Mouse (Mus musculus): ENCODE results near the gene Astl. TPM values are rescaled to one million over a fixed set of nuclear protein-coding genes. Genes with fewer than 3 reads are reported as not detected.

Gene Astl
- total RNA-seq, 2 experiments from 2014 or later, result not detected

DNA sequence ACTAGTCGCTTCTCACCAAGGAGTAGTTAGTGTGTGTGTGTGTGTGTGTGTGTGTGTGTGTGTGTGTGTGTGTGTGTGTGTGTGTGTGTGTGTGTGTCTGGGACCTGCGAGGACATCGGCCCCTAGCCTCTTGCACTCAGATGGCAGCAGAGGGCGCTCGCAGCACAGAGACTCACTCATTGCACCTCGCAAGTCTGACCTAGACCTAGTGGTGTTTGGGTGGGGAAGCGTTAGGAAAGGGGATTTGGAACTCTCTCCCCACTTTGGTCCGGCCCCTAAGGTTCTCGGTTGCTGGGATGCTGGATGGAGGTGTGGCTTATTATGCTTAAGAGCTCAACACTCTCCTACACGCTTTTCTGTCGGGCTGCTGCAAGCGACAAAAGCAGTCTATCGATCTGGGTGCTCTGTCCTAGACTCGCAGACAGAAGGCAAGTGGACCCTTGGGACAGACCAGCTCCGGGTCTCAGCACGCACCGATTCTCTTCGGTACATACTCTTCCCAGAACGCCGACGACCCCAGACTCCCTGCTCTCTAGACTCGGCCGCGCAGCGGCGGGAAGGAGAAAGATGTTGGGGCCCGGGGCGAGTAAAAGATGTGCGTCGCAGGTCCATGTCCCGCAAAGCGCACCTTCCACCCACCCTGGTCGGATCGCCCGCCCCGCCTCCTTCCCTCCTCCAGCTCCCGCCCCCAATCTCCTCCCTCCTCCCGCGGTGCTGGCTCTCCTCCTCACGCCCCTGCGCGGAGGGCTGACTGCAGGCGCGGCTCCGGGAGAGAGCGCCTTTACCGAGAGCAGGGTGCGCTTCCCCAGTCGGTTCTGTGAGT, 24.2 kb downstream of the Astl start, which contains the start of gene Adra2b:
Gene Adra2b, plus strand, starts transcription at position 750 of the 823 bp plus-strand sequence.
- peak within 1 kb of the TSS; percentile 46 for H3K4me3 ChIP-seq

DNA sequence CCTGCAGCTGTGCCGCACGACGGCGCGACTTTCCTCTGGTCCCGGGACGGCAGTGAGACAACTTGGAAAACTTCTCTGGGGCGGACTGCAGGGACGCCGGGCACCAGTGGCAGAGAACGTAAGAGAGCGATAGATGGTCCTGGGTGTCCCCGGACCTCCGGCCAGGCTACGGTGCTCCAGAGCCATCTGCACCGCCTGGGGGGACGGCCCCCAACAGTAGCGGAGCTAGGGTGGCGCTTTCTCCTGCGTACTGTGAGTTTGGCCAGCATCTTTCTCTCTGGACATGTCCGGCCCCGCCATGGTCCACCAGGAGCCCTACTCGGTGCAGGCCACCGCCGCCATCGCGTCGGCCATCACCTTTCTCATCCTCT, 24.8 kb downstream of the Astl start:
- H3K27ac ChIP-seq, result no peak overlapping the region
- no peak for TF ChIP-seq CTCF (conservative IDR thresholded peaks at IDR 0.05)
- H3K4me3 ChIP-seq, result peak overlapping the region; percentile 46
- no peak for DNase-seq (ENCODE audit: low spot score in 2 of 2)

More for the DNA sequence above, 24.2 kb downstream of the Astl start, which contains the start of gene Adra2b:
- peak; percentile 72 to 86 for DNase-seq (ENCODE audit: low spot score in 2 of 2)
- peak; percentile 73 for TF ChIP-seq CTCF (conservative IDR thresholded peaks at IDR 0.05)
- no peak within 1 kb of the TSS for H3K27ac ChIP-seq

DNA sequence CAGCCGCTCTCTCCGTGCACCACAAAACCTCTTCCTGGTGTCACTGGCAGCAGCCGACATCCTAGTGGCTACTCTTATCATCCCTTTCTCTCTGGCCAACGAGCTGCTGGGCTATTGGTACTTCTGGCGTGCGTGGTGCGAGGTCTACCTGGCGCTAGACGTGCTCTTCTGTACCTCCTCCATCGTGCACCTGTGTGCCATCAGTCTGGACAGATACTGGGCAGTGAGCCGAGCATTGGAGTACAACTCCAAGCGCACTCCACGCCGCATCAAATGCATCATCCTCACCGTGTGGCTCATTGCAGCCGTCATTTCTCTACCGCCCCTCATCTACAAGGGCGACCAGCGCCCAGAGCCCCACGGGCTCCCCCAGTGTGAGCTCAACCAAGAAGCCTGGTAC, 25.3 kb downstream of the Astl start:
- H3K4me3 ChIP-seq, result peak overlapping the region; percentile 46; the same call in 1 of the 2 replicates
- DNase-seq (ENCODE audit: low spot score in 2 of 2), result no peak
- no peak for TF ChIP-seq CTCF (conservative IDR thresholded peaks at IDR 0.05)
- no peak overlapping the region for H3K27ac ChIP-seq

DNA sequence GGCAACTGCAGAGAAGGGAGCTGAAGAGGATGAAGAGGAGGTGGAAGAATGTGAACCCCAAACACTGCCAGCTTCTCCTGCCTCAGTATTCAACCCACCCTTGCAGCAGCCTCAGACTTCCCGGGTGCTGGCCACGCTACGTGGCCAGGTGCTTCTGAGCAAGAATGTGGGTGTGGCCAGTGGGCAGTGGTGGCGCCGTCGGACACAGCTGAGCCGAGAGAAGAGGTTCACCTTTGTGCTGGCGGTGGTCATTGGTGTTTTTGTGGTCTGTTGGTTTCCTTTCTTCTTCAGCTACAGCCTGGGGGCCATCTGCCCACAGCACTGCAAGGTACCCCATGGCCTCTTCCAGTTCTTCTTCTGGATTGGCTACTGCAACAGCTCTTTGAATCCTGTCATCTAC, 26.0 kb downstream of the Astl start:
- no peak overlapping the region for H3K4me3 ChIP-seq
- DNase-seq (ENCODE audit: low spot score in 2 of 2), result no peak
- no peak overlapping the region for H3K27ac ChIP-seq
- TF ChIP-seq CTCF (conservative IDR thresholded peaks at IDR 0.05), result no peak

DNA sequence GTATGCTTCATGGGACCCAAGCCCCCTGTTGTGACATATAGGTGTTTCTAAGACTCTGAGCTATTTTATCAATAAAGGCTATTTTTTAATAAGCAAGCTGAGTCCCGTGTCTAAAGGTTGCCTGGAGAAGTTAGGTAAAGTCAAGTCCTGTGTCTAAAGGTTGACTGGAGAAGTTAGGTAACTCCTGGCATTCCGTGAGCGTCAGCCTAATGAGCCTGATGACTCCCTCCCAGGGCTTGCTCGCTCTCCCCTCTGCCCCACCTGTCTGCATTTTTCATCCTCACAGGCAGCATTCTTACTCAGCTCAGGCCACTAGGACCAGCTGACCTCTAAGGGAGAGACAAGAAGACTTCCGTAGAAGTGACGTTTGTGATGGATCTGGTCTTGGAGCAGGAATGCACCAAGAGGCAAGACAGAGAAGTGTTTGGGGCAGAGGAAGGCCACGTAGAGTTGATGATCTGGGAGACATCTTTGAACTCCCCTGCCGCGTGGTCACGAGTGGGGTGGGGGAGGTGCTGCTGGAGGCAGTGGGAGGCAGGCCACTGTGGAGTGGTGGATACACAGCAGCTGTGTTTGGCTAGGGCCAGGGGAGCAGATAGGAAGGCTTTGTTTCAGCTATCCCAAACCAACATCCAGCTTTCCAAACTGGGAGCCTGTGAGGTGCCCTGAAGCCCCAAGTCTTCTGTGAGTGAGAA, 28.8 kb downstream of the Astl start:
- TF ChIP-seq CTCF (conservative IDR thresholded peaks at IDR 0.05), result no peak

DNA sequence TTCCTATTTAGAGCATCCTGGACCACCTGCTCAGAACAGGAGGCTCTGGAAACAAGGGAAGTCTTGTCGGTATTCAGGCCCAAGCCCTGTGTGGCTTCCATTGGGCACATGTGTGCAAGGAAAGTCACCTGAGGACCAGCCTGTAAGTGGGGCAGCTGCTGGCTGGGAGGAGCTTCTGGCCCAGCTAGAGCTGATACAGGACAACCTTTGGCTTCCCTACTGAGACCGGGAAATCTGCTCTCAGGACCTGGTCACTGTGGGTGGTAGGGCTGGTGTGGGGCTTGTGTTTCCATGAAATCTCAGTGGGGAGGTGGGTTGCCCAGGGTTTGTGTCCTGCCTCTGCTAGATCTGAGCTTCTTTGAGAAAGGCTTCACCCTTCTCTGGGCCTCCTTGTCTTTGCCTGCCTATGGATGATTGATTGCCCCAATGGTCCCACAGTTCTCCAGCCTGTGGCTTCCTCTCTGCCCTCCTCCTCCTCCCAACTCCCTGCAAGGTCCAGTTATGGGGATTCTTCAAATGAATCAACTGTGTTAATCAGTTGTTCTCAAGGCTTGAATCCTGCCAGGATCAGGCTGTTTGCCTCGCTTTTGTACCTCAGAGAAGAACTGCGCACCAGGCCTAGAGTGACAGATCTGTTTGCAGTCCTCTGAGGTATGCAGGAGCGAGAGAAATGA, 31.4 kb downstream of the Astl start:
- H3K27ac ChIP-seq, result no peak overlapping the region
- DNase-seq (ENCODE audit: low spot score in 2 of 2), result no peak
- TF ChIP-seq CTCF (conservative IDR thresholded peaks at IDR 0.05), result no peak
- H3K4me3 ChIP-seq, result no peak overlapping the region

More for the DNA sequence above, 28.8 kb downstream of the Astl start:
- DNase-seq (ENCODE audit: low spot score in 2 of 2), result no peak
- Histone ChIP-seq H3K27ac (no peak overlapping the region), H3K4me3 (no peak overlapping the region)

DNA sequence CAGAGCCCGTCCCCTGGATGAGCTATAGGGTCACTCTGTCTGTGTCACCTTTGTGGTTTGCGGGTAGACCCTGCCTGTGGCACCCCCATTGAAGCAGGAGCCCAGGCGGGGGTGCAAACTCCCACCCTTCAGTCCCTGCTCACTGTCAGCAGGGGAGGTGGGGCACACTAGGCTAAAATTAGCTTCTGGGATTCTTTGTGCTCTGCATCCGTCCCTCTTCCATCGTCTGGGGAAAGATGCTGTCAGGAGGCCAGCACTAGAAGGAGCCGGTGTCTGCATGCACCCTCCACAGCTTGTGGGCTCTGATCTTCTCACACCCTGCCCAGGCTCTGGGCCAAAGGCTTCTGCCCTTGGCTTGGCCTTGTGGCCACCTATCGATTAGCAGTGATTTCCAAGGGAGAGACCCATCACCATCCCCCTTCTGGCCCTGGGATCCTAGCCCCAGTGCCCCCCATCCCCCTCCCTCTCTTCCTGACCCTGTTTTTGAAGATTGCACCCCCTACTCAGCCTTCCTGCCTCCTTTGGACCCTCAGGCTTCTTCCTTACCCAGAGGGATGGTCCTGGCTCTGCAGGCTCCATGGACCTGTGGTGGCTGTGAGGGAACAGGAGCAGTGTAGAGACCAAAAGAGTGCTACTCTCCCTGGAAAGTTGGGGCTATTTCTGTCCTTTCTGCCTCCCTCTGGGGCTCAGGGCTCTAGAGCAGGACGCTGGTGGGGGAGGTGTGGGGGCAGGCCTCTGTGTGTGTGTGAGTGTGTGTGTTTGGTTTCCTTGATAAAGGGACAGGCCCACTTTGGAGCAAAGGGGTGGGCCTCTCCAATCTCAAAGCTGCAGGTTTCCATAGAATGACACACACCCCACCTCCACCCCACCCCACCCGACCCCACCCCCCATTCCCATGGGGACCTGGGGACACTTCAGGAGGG, 32.4 kb downstream of the Astl start:
- no peak for DNase-seq (ENCODE audit: low spot score in 2 of 2)
- no peak for TF ChIP-seq CTCF (conservative IDR thresholded peaks at IDR 0.05)
- Histone ChIP-seq H3K4me3 (no peak overlapping the region), H3K27ac (no peak overlapping the region)

- no peak for DNase-seq (ENCODE audit: low spot score in 2 of 2)
- no peak overlapping the region for H3K4me3 ChIP-seq
- TF ChIP-seq CTCF (conservative IDR thresholded peaks at IDR 0.05), result no peak
- H3K27ac ChIP-seq, result no peak overlapping the region
Measured at GRCm38 (mm10) chr2:127371484-127371861, 33.0 kb downstream of the Astl start.

- Histone ChIP-seq H3K4me3 (no peak overlapping the region), H3K27ac (no peak overlapping the region)
- TF ChIP-seq CTCF (conservative IDR thresholded peaks at IDR 0.05), result no peak
- no peak for DNase-seq (ENCODE audit: low spot score in 2 of 2)
Measured at GRCm38 (mm10) chr2:127372082-127372481, 33.6 kb downstream of the Astl start.

DNA sequence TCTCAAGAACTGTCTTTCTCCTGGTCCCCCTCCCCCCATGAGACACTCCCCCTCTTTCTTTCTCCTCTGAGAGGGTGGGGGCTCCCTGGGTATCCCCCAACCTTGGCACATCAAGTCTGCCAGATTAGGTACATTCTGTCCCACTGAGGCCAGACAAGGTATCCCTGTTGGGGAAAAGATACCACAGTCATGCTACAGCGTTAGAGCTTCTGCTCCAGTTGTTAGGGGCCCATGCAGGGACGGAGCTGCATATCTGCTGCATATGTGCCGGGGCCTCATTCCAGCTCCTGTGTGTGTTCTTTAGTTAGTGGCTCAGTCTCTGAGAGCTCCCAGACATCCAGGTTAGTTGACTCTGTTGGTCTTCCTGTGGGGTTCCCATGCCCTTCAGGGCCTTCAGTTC, 35.7 kb downstream of the Astl start:
- TF ChIP-seq CTCF (conservative IDR thresholded peaks at IDR 0.05), result no peak
- no peak overlapping the region for H3K27ac ChIP-seq
- no peak for DNase-seq (ENCODE audit: low spot score in 2 of 2)
- no peak overlapping the region for H3K4me3 ChIP-seq

GRCm38 (mm10) chr2:127375087-127375486, 36.6 kb downstream of the Astl start:
- no peak for DNase-seq (ENCODE audit: low spot score in 2 of 2)
- no peak overlapping the region for H3K27ac ChIP-seq
- no peak overlapping the region for H3K4me3 ChIP-seq
- no peak for TF ChIP-seq CTCF (conservative IDR thresholded peaks at IDR 0.05)

- no peak overlapping the region for H3K27ac ChIP-seq
- H3K4me3 ChIP-seq, result no peak overlapping the region
- no peak for DNase-seq (ENCODE audit: low spot score in 2 of 2)
- TF ChIP-seq CTCF (conservative IDR thresholded peaks at IDR 0.05), result peak; percentile 60
Measured at GRCm38 (mm10) chr2:127375759-127376341, 37.4 kb downstream of the Astl start.

All from layer of hippocampus, adult 2 months (tissue).